Mouse (Mus musculus) stomach, embryonic 15.5 days (tissue): ENCODE results near the gene B830017H08Rik. TPM values are rescaled to one million over a fixed set of nuclear protein-coding genes. Genes with fewer than 3 reads are reported as not detected.

Experiments used
- ATAC-seq: fragments of 200-750 bp; cut with Nextera tagmentation; 2 replicates; pipeline ENCODE4 v1.8.0; 2017; ENCODE audit warnings: low read depth, moderate number of reproducible peaks, moderate TSS enrichment; ENCODE audit not compliant: insufficient read depth, low FRiP score
- H3K27ac ChIP-seq: fragments of 300-500 bp; sonication (generic); 2 replicates; pipeline ENCODE4 v1.5.1; 2015; ENCODE audit warnings: mild to moderate bottlenecking, inconsistent platforms
- H3K27me3 ChIP-seq: fragments of 300-500 bp; sonication (generic); replicated peaks from 2 replicates; pipeline ENCODE4 v1.6.1; 2015; ENCODE audit warnings: inconsistent platforms
- H3K36me3 ChIP-seq: fragments of 300-500 bp; sonication (generic); 2 replicates; pipeline ENCODE4 v1.6.1; 2015; ENCODE audit warnings: inconsistent platforms
- H3K4me1 ChIP-seq: fragments of 300-500 bp; sonication (generic); 2 replicates; pipeline ENCODE4 v1.6.1; 2015; ENCODE audit warnings: inconsistent platforms
- H3K4me2 ChIP-seq: fragments of 300-500 bp; sonication (generic); 2 replicates; pipeline ENCODE4 v1.6.1; 2015; ENCODE audit warnings: mild to moderate bottlenecking, inconsistent platforms
- H3K4me3 ChIP-seq: fragments of 300-500 bp; sonication (generic); replicated peaks from 2 replicates; pipeline ENCODE4 v1.5.1; 2015; ENCODE audit warnings: inconsistent platforms
- H3K9ac ChIP-seq: fragments of 300-500 bp; sonication (generic); 2 replicates; pipeline ENCODE4 v1.6.1; 2015; ENCODE audit warnings: inconsistent platforms
- H3K9me3 ChIP-seq: fragments of 300-500 bp; sonication (generic); 2 replicates; pipeline ENCODE4 v1.6.1; 2016; ENCODE audit warnings: inconsistent platforms
- WGBS: fragments of 180-500 bp; shearing (Covaris S2); methylation state at CpG from one replicate; pipeline ENCODE4 v1.1.7; 2015; 5-methylcytosine and 5-hydroxymethylcytosine counted together
- polyA plus RNA-seq: library from polyadenylated mRNA; unstranded; fragments of >200 nt; fragmentation: Nextera tagmentation; extraction: Ambion mirVana; gene quantifications from 2 replicates; pipeline ENCODE4 v1.2.1, GENCODE M21; 2015

The B830017H08Rik gene
- polyA plus RNA-seq, 1 experiment from 2014 or later, result not detected

DNA sequence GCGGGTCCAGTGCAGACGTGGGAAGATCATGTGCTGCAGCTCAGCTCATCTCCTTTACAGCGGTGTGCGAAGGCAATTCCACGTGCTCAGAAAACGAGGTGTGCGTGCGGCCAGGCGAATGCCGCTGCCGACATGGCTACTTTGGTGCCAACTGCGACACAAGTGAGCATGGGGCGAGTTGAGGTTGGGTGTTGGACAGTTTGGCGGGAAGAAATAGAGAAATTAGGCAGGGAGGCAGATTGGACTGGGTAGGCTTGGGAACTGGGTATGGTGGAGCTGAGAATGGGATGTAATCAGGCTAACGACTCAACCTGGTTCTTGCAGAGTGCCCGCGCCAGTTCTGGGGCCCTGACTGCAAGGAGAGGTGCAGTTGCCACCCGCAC is 30.5 kb upstream of the B830017H08Rik start:
- WGBS, result 39% methylated on average over 18 of the region's 18 CpGs
- Histone ChIP-seq H3K4me3 (peak overlapping the region; percentile 31), H3K36me3 (peaks cover 10% of the 10 kb centered on the region), H3K9me3 (no peaks in the 10 kb centered on the region), H3K27me3 (peaks cover 69% of the 10 kb centered on the region), H3K27ac (no peak overlapping the region), H3K4me1 (peaks cover 79% of the 10 kb centered on the region), H3K4me2 (peak overlapping the region; percentile 54), H3K9ac (no peak overlapping the region)
- no peak for ATAC-seq

DNA sequence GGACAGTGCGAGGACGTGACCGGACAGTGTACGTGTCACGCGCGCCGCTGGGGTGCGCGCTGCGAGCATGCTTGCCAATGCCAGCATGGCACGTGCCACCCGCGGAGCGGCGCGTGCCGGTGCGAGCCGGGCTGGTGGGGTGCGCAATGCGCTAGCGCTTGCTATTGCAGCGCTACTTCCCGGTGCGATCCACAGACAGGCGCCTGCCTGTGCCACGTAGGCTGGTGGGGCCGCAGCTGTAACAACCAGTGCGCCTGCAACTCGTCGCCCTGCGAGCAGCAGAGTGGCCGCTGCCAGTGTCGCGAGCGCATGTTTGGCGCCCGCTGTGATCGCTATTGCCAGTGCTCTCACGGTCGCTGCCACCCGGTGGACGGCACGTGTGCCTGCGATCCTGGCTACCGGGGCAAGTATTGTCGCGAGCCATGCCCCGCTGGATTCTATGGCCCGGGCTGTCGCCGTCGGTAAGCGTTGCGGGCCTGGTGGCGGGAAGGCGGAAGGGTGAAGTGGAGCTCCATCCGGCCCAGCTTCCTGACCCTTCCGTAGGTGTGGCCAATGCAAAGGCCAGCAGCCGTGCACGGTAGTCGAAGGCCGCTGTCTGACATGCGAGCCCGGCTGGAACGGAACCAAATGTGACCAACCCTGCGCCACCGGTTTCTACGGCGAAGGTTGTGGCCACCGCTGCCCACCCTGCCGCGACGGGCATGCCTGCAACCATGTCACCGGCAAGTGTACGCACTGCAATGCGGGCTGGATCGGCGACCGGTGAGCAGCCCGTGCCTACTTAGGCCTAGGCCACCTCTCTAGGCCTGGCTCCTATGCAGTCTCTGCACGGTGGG is 29.9 kb upstream of the B830017H08Rik start:
- peaks cover 79% of the 10 kb centered on the region for H3K4me1 ChIP-seq
- no peak for ATAC-seq
- peaks cover 65% of the 10 kb centered on the region for H3K27me3 ChIP-seq

DNA sequence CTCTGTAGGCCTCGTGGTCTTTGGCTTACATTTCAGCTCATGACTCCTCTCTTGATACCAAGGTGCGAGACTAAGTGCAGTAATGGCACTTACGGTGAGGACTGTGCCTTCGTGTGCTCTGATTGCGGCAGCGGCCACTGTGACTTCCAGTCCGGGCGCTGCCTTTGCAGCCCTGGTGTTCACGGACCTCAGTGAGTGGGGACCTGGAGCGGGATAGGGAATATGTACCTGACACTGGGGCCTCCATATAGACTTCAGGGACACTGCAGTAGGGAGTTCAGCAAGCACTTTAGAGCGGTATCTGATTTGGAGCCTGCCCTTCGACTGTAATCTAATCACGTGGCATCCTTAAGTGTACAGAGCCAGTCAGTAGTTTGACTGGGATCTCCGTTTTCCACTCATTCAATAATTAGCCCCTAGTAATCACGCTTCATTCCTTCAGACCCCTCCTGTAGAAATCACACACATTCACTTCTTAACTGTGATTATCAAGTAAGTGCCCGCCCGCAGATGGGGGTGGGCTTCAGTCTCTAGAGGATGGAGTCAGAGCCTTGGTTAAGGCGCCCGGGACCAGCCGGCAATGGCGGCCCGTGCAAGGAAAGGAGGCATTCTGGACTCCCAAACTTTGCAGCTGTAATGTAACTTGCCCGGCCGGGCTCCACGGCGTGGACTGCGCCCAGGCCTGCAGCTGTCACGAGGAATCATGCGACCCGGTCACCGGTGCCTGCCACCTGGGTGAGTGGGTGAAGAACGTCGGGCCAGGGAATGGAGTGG is 29.1 kb upstream of the B830017H08Rik start:
- WGBS, result 46% methylated on average over 33 of the region's 33 CpGs
- Histone ChIP-seq H3K27ac (no peak overlapping the region), H3K36me3 (peaks cover 10% of the 10 kb centered on the region), H3K9ac (no peak overlapping the region), H3K9me3 (no peaks in the 10 kb centered on the region), H3K4me2 (peak overlapping the region; percentile 60), H3K4me1 (peaks cover 79% of the 10 kb centered on the region), H3K4me3 (peak overlapping the region; percentile 31), H3K27me3 (peaks cover 64% of the 10 kb centered on the region)
- ATAC-seq, result no peak

More for the DNA sequence above, 29.9 kb upstream of the B830017H08Rik start:
- Histone ChIP-seq H3K4me2 (peak overlapping the region; percentile 54), H3K27ac (no peak overlapping the region), H3K9me3 (no peaks in the 10 kb centered on the region), H3K36me3 (peaks cover 10% of the 10 kb centered on the region), H3K4me3 (peak overlapping the region; percentile 31), H3K9ac (no peak overlapping the region)
- 32% methylated on average over 83 of the region's 83 CpGs for WGBS

DNA sequence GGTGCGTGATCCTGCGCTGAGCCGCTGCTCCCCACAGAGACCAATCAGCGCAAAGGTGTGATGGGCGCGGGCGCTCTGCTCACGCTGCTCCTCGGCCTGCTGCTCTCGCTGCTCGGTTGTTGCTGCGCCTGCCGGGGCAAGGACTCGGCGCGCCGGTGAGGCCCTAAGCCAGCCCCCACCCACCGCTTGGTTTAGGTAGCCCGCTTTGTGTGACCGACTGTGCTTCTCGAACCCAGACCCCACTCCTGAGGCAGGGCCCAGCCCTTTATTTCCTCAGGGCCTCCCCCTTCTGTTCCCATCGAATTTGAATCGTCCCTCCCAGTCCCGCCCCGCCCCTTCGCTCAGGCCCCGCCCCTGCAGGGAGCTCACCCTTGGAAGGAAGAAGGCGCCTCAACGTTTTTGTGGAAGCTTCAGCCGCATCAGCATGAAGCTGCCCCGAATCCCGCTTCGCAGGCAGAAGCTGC is 28.4 kb upstream of the B830017H08Rik start:
- peaks cover 78% of the 10 kb centered on the region for H3K4me1 ChIP-seq
- 21% methylated on average over 33 of the region's 33 CpGs for WGBS
- no peak overlapping the region for H3K27ac ChIP-seq
- H3K9me3 ChIP-seq, result no peaks in the 10 kb centered on the region
- peaks cover 10% of the 10 kb centered on the region for H3K36me3 ChIP-seq
- no peak overlapping the region for H3K9ac ChIP-seq
- H3K4me3 ChIP-seq, result peak overlapping the region; percentile 31
- peak overlapping the region; percentile 60 for H3K4me2 ChIP-seq
- ATAC-seq, result peak; percentile 12; the same call in 1 of the 2 replicates
- H3K27me3 ChIP-seq, result peaks cover 57% of the 10 kb centered on the region

DNA sequence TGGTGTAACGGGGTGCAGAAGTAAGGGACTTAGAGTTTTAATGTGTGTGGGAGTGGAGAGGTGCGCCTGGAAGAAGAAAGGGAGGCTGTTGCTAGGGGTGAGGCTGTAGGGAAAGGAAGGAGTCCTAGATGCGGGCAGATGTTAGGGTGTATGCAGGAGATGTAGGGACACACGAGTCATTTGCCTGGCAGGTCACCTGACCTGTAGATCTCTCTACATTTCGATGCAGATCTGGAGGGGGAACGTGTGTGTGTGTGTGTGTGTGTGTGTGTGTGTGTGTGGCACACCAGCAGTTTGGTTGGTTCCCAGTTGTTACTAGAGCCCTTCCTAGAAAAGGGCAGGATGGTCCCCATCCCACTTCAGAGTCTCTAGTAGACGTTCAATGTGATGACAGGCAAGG is 27.9 kb upstream of the B830017H08Rik start:
- no peak overlapping the region for H3K27ac ChIP-seq
- H3K9me3 ChIP-seq, result no peaks in the 10 kb centered on the region
- peaks cover 10% of the 10 kb centered on the region for H3K36me3 ChIP-seq
- H3K4me3 ChIP-seq, result no peak overlapping the region; the same call in 1 of the 2 replicates
- no peak overlapping the region for H3K9ac ChIP-seq
- 54% methylated on average over 7 of the region's 7 CpGs for WGBS
- peaks cover 55% of the 10 kb centered on the region for H3K27me3 ChIP-seq
- H3K4me2 ChIP-seq, result peak overlapping the region; percentile 60
- peaks cover 80% of the 10 kb centered on the region for H3K4me1 ChIP-seq
- no peak for ATAC-seq

DNA sequence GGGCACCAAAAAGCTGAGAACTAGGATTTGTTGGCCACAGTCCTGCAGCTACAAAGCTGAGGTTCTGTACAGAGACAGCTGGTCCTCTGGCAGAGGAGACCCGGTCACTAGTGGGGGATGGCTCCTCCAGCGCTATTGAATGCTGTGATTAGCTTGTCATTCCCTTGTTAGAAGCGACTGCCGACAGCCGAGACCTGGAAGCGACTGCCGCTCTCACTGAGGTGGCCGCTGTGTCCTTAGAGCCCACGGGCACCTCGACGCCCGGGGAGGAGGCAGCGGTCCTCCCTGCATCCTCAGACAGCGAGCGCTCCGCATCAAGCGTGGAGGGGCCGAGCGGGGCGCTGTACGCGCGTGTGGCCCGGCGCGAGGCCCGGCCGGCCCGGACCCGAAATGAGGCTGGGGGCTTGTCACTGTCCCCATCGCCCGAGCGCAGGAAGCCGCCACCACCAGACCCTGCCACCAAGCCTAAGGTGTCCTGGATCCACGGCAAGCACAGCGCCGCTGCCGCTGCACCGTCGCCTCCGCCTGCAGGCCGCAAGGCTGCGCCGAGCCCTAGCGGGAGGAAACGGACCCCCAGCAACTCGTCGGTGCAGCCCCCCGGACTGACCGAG is 26.2 kb upstream of the B830017H08Rik start:
- ATAC-seq, result no peak
- 25% methylated on average over 49 of the region's 50 CpGs for WGBS
- H3K4me1 ChIP-seq, result peaks cover 69% of the 10 kb centered on the region
- H3K27me3 ChIP-seq, result peaks cover 50% of the 10 kb centered on the region
- H3K4me2 ChIP-seq, result peak overlapping the region; percentile 82
- H3K4me3 ChIP-seq, result peak overlapping the region; percentile 44
- H3K27ac ChIP-seq, result 0 out of 2 replicates have a peak overlapping the region, but pooled peaks have one; percentile 4
- H3K36me3 ChIP-seq, result peaks cover 10% of the 10 kb centered on the region
- peak overlapping the region; percentile 14 for H3K9ac ChIP-seq
- H3K9me3 ChIP-seq, result no peaks in the 10 kb centered on the region

DNA sequence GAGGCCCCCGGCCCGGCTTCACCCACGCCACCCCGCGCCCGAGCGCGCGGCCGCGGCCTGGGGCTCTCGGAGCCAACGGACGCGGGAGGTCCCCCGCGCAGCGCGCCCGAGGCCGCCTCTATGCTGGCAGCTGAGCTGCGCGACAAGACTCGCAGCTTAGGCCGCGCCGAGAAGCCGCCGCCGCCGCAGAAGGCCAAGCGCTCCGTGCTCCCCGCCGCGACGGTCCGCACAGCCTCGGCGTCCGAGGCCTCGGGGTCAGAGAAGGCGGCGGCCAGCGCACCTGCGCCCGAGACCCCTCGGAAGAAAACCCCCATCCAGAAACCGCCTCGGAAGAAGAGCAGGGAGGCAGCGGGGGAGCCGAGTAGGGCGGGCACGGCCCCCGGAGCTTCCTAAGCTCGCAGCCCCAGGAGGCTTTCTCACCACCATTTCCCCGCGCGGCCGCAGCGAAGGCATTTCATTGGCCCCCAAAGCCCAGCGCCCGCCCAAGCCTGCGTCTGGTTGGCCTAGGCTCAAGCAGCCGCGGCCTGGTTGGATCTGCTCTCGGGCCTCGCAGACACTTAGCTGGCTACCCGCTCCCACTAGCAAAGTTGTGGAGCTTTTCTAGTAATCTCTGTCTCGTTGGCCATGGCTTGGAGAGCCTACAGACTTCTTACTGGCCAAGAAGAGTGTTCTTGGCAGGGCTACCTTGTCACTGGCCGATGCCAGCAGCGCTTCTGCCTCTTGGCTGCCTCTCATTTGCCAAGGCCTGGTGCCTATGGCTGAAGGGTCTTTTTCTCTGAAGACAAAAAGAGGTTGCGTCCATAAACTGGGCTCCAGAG is 25.5 kb upstream of the B830017H08Rik start:
- Histone ChIP-seq H3K36me3 (peaks cover 10% of the 10 kb centered on the region), H3K27me3 (peaks cover 44% of the 10 kb centered on the region), H3K4me2 (peak overlapping the region; percentile 82), H3K27ac (no peak overlapping the region), H3K9ac (peak overlapping the region; percentile 14), H3K9me3 (no peaks in the 10 kb centered on the region), H3K4me1 (peaks cover 63% of the 10 kb centered on the region), H3K4me3 (peak overlapping the region; percentile 44)
- 12% methylated on average over 73 of the region's 73 CpGs for WGBS
- ATAC-seq, result peak; percentile 62; the same call in 1 of the 2 replicates

DNA sequence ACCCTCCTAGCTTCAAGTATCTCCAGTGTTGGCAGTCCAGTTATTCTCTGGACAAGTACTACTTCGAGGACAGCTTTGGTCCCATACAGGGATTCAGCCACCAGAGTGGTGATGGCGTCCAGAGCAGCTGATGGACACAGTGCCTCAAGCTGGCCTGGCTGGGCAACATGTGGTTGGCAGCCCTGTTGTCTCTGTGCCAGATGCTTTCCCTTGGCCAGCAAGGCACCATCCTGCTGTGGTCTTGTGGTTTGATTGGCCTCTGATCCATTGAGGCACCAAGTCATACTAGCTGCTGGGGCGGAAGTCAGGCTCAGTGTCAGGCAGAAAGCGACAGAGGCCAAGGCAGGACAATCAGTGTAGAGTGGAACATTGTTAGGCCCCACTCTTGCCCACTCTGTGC is 23.8 kb upstream of the B830017H08Rik start:
- H3K36me3 ChIP-seq, result peaks cover 3% of the 10 kb centered on the region; the same call in 1 of the 2 replicates
- no peak overlapping the region for H3K9ac ChIP-seq
- no peak for ATAC-seq
- no peak overlapping the region for H3K4me3 ChIP-seq
- peaks cover 27% of the 10 kb centered on the region for H3K27me3 ChIP-seq
- H3K27ac ChIP-seq, result peak overlapping the region; percentile 72
- no peaks in the 10 kb centered on the region for H3K9me3 ChIP-seq
- H3K4me2 ChIP-seq, result no peak overlapping the region
- WGBS, result 86% methylated on average over 4 of the region's 4 CpGs
- H3K4me1 ChIP-seq, result peaks cover 46% of the 10 kb centered on the region

DNA sequence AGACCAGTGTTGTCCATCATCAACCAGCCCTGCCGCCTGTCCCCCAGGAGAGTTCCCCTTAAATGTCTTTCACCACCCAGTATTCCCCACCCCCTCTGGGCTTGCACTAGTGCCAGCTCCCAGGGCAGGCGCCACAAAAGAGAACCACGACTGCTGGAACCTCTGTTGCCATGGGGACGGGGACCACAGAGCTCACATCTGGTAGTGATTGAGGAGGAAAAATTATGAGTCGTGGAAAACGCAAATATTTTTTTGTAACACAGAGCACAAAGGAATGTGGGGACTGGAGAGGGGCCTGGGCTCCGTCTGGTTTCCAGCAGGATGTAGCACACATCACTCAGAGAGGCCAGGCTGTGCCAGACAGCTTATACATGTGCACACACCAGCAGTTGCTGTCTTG is 23.2 kb upstream of the B830017H08Rik start:
- peak overlapping the region; percentile 72 for H3K27ac ChIP-seq
- no peaks in the 10 kb centered on the region for H3K9me3 ChIP-seq
- ATAC-seq, result no peak
- peaks cover 3% of the 10 kb centered on the region; the same call in 1 of the 2 replicates for H3K36me3 ChIP-seq
- WGBS, result 19% methylated on average over 7 of the region's 7 CpGs
- no peak overlapping the region for H3K9ac ChIP-seq
- no peak overlapping the region for H3K4me2 ChIP-seq
- H3K27me3 ChIP-seq, result peaks cover 21% of the 10 kb centered on the region
- H3K4me3 ChIP-seq, result no peak overlapping the region
- peaks cover 40% of the 10 kb centered on the region for H3K4me1 ChIP-seq

DNA sequence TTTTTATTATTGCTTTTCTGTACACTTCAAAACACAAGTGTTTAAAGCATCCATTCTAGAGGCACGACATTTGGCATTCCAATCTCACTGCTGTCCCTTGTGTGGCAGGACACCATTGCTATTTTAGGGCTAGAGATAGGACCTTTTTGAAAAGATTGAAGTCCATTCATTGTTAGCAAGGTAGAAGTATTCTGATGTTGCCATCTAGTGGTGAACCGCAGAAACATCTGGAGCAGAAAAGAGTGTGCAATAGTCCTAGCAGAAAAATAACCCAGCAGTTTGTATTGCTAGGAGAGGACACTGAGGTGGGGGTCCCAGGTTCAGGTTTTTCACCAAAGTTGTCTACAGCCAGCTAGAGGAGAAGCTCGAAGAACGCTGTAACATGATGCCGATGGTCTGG is 20.8 kb upstream of the B830017H08Rik start:
- Histone ChIP-seq H3K36me3 (no peaks in the 10 kb centered on the region), H3K27me3 (0 out of 2 replicates have a peak, but pooled peaks cover 8% of the 10 kb centered on the region), H3K4me1 (peaks cover 34% of the 10 kb centered on the region), H3K4me3 (no peak overlapping the region), H3K9ac (no peak overlapping the region), H3K4me2 (no peak overlapping the region), H3K27ac (no peak overlapping the region), H3K9me3 (no peaks in the 10 kb centered on the region)
- WGBS, result 8% methylated on average over 5 of the region's 5 CpGs
- ATAC-seq, result no peak

DNA sequence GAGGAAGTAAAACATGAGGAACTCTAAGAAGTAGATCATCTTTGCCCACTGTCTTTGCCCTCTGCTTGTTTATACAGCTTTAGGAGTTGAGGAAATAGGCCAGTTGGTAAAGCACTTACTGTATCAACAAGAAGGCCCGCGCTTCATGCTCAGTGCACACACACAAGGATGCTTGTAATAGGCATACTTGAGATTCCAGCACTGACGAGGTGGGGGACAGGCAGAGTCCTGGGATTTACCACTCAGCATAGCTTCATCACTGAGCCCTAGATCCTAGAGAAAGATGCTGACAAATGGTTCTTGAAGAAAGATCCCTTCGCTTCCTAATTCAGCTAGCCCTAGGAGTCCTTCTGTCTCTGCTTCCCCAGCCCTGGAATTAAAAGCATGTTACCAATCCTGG is 19.7 kb upstream of the B830017H08Rik start:
- Histone ChIP-seq H3K36me3 (no peaks in the 10 kb centered on the region), H3K9me3 (no peaks in the 10 kb centered on the region), H3K4me3 (no peak overlapping the region), H3K4me1 (peaks cover 24% of the 10 kb centered on the region), H3K27me3 (0 out of 2 replicates have a peak, but pooled peaks cover 8% of the 10 kb centered on the region), H3K4me2 (no peak overlapping the region), H3K9ac (no peak overlapping the region), H3K27ac (no peak overlapping the region)
- ATAC-seq, result no peak
- 49% methylated on average over 4 of the region's 4 CpGs for WGBS
